Mouse (Mus musculus) thymus, adult 2 months (tissue): ENCODE measurements around the gene Casq2.

ENCODE experiments used
- CTCF ChIP-seq: fragments of 200-500 bp; IDR thresholded peaks from 2 replicates; pipeline ENCODE4 v1.5.1; 2012; ENCODE audit warnings: mild to moderate bottlenecking, control low read depth, low read length, moderate library complexity, borderline replicate concordance; ENCODE audit not compliant: control insufficient read depth, poor library complexity, insufficient read depth; ENCODE audit errors: extremely low read depth
- POLR2A ChIP-seq: fragments of 200-500 bp; IDR thresholded peaks from 2 replicates; pipeline ENCODE4 v1.6.1; 2012; ENCODE audit warnings: mild to moderate bottlenecking, low read length, control low read depth, moderate library complexity; ENCODE audit not compliant: control insufficient read depth, poor library complexity, insufficient read depth; ENCODE audit errors: extremely low read depth

DNA sequence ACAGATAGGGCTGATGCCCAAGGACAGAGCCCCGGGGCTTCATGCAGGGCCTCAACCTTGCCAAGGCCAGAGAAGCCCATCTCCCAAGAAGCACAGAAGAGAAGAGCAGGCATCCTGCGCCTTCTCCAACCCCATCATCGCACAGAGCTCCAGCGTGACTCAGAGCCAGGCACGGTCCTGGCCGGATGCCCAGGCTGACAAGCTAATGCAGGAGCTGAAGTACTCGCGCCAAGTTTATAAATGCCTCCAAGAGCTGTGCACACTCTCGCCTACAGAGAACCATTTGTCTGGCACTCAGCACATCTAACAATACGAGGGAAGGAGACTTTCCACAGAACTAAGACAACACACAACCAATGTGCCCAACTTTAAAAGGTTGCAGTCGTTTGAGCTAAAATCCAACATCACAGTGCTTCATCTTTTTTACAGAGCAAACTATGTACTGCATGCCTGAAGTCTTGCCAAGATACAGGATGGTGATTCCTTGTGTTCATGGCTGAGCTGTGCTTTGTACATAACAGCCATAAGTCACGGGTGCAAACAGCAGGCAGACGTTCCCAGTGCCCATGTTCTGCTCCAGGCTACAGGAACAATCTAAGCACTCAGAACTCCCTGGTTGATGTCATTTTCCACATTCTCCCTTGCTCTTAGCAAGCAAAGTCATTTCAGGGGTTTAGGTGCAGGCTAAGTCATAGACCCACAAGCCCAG lies 83.1 kb downstream of the Casq2 start:
- TF ChIP-seq CTCF, result no peak
- no peak for TF ChIP-seq POLR2A
